In genomic region chr1:168479626-168480025, GRCm38 (mm10) we compare ENCODE assay signal across 23 mouse cellular contexts. TPM values are rescaled to one million over a fixed set of nuclear protein-coding genes. Genes with fewer than 3 reads are reported as not detected.
DNase-seq lines count a peak whose midpoint lies in the region; ATAC-seq lines count a peak whose summit lies in the region.
"Had no signal": no experiment of that assay in that cellular context is flagged by ENCODE, and none has a peak within 500 bp of the region (broad histone marks: within the 10 kb centered on the region; RNA-seq: fewer than 3 reads in every experiment).

No protein-coding gene starts in this region.

- H3K27me3 ChIP-seq in forebrain, embryonic 14.5 days (replicated peaks; ENCODE audit: control insufficient read depth, insufficient read depth, low read length), result no peaks in the 10 kb centered on the region
- H3K27me3 ChIP-seq in forebrain, embryonic 11.5 days (ENCODE audit: control insufficient read depth, insufficient read depth, low read length), result no peaks in the 10 kb centered on the region
- H3K27me3 ChIP-seq in midbrain, embryonic 10.5 days (ENCODE audit: low read depth, poor library complexity, severe bottlenecking), result no peaks in the 10 kb centered on the region
- H3K27me3 ChIP-seq: embryonic facial prominence, embryonic 12.5 days; embryonic facial prominence, embryonic 15.5 days; heart, embryonic 13.5 days; hindbrain, embryonic 12.5 days; hindbrain, embryonic 15.5 days had no signal

- no peak for ATAC-seq in forebrain, embryonic 14.5 days
- ATAC-seq in forebrain, embryonic 11.5 days (replicated peaks; ENCODE audit: low FRiP score), result no peak
- ATAC-seq: activated CD4-positive, CD25-positive, alpha-beta regulatory T cell, adult 4 months; forebrain, embryonic 16.5 days had no signal

- no peak overlapping the region for H3K4me2 ChIP-seq in forebrain, embryonic 14.5 days (ENCODE audit: low read length)
- H3K4me2 ChIP-seq in forebrain, embryonic 11.5 days (ENCODE audit: low read depth, low read length, severe bottlenecking), result no peak overlapping the region
- H3K4me2 ChIP-seq: embryonic facial prominence, embryonic 12.5 days; embryonic facial prominence, embryonic 15.5 days; forebrain, embryonic 12.5 days; heart, embryonic 13.5 days; hindbrain, embryonic 12.5 days; hindbrain, embryonic 15.5 days had no signal

- peaks cover 18% of the 10 kb centered on the region for H3K4me1 ChIP-seq in forebrain, embryonic 14.5 days (ENCODE audit: control insufficient read depth, insufficient read depth, low read length)
- 0 out of 2 replicates have a peak, but pooled peaks cover 3% of the 10 kb centered on the region for H3K4me1 ChIP-seq in forebrain, embryonic 11.5 days (replicated peaks; ENCODE audit: control insufficient read depth, insufficient read depth, low read length)
- H3K4me1 ChIP-seq in midbrain, embryonic 10.5 days, result peaks cover 24% of the 10 kb centered on the region

- H3K4me3 ChIP-seq in forebrain, embryonic 14.5 days (ENCODE audit: low read depth, low read length), result no peak overlapping the region
- no peak overlapping the region for H3K4me3 ChIP-seq in forebrain, embryonic 11.5 days (ENCODE audit: low read depth, low read length)
- no peak overlapping the region for H3K4me3 ChIP-seq in midbrain, embryonic 10.5 days
- H3K4me3 ChIP-seq: embryonic facial prominence, embryonic 12.5 days; embryonic facial prominence, embryonic 15.5 days; forebrain, embryonic 12.5 days; gastrocnemius, adult 2 months; heart, adult 2 months; heart, embryonic 10.5 days; heart, embryonic 13.5 days; hindbrain, embryonic 12.5 days; hindbrain, embryonic 15.5 days had no signal

- no peak overlapping the region for H3K9ac ChIP-seq in forebrain, embryonic 14.5 days (ENCODE audit: low read length)
- no peak overlapping the region for H3K9ac ChIP-seq in forebrain, embryonic 11.5 days (ENCODE audit: low read length)
- H3K9ac ChIP-seq: embryonic facial prominence, embryonic 12.5 days; embryonic facial prominence, embryonic 15.5 days; forebrain, embryonic 12.5 days; heart, embryonic 13.5 days; hindbrain, embryonic 12.5 days; hindbrain, embryonic 15.5 days had no signal

- H3K27ac ChIP-seq in forebrain, embryonic 14.5 days (ENCODE audit: low read depth, low read length), result no peak overlapping the region
- no peak overlapping the region for H3K27ac ChIP-seq in forebrain, embryonic 11.5 days (ENCODE audit: low read depth, low read length)
- no peak overlapping the region for H3K27ac ChIP-seq in midbrain, embryonic 10.5 days (replicated peaks)
- H3K27ac ChIP-seq: embryonic facial prominence, embryonic 12.5 days; embryonic facial prominence, embryonic 15.5 days; forebrain, embryonic 12.5 days; gastrocnemius, adult 2 months; heart, adult 2 months; heart, embryonic 10.5 days; heart, embryonic 13.5 days; hindbrain, embryonic 12.5 days; hindbrain, embryonic 15.5 days had no signal

- H3K9me3 ChIP-seq in forebrain, embryonic 14.5 days (replicated peaks; ENCODE audit: control insufficient read depth, low read length), result no peaks in the 10 kb centered on the region
- H3K9me3 ChIP-seq in forebrain, embryonic 11.5 days (ENCODE audit: control insufficient read depth, low read length), result no peaks in the 10 kb centered on the region
- no peaks in the 10 kb centered on the region for H3K9me3 ChIP-seq in midbrain, embryonic 10.5 days (replicated peaks)
- H3K9me3 ChIP-seq: embryonic facial prominence, embryonic 12.5 days; embryonic facial prominence, embryonic 15.5 days; forebrain, embryonic 12.5 days; heart, embryonic 10.5 days; heart, embryonic 13.5 days; hindbrain, embryonic 12.5 days; hindbrain, embryonic 15.5 days had no signal

- peak; percentile 26 for DNase-seq in forebrain, embryonic 14.5 days (ENCODE audit: low spot score)
- no peak for DNase-seq in forebrain, embryonic 11.5 days (ENCODE audit: low spot score)
- peak; percentile 16 to 65 for DNase-seq in layer of hippocampus, adult 18-20 months (ENCODE audit: low spot score in 2 of 2)
- DNase-seq in layer of hippocampus, postnatal 36 days, result no peak
- peak; percentile 46 for DNase-seq in layer of hippocampus, adult 9-10 months (ENCODE audit: low spot score)
- no peak for DNase-seq in midbrain, embryonic 10.5 days (ENCODE audit: low spot score)
- DNase-seq: adrenal gland, adult 8-10 months; adrenal gland, postnatal 25 days; cerebellum, adult 2 months; cerebellum, adult 9-11 months; cerebellum, postnatal 25 days; gastrocnemius, adult 2 months; gastrocnemius, postnatal 14 days; heart, adult 2 months had no signal

- WGBS in forebrain, embryonic 14.5 days, result 80% methylated on average over 8 of the region's 8 CpGs
- 92% methylated on average over 8 of the region's 8 CpGs for WGBS in forebrain, embryonic 11.5 days
- WGBS in midbrain, embryonic 10.5 days, result 94% methylated on average over 8 of the region's 8 CpGs

- no peaks in the 10 kb centered on the region for H3K36me3 ChIP-seq in forebrain, embryonic 14.5 days (ENCODE audit: control insufficient read depth, insufficient read depth, low read length)
- no peaks in the 10 kb centered on the region for H3K36me3 ChIP-seq in forebrain, embryonic 11.5 days (ENCODE audit: control insufficient read depth, insufficient read depth, low read length)
- H3K36me3 ChIP-seq in midbrain, embryonic 10.5 days, result no peaks in the 10 kb centered on the region
- H3K36me3 ChIP-seq: embryonic facial prominence, embryonic 12.5 days; embryonic facial prominence, embryonic 15.5 days; forebrain, embryonic 12.5 days; heart, embryonic 10.5 days; heart, embryonic 13.5 days; hindbrain, embryonic 12.5 days; hindbrain, embryonic 15.5 days had no signal

RNA-seq across cellular contexts. Expression of gene Pbx1, which starts 47.6 kb away (rescaled TPM):
- 66.7 and 76.8 TPM in 2 replicates for polyA plus RNA-seq in forebrain, embryonic 14.5 days (2014; fragmentation: Nextera tagmentation; extraction: Ambion mirVana)
- polyA plus RNA-seq in forebrain, embryonic 11.5 days (2014; fragmentation: Nextera tagmentation; extraction: Ambion mirVana), result 45.8 and 51.1 TPM in 2 replicates
- 100 to 1,000 TPM; 122 to 127 TPM for total RNA-seq in layer of hippocampus, adult 18-20 months (2021)
- 100 to 1,000 TPM; 117 to 118 TPM for total RNA-seq in layer of hippocampus, postnatal 36 days (2021)
- polyA plus RNA-seq in midbrain, embryonic 10.5 days (2016; fragmentation: Nextera tagmentation; extraction: Ambion mirVana), result 34.9 and 42.3 TPM in 2 replicates

Comparison
In these comparisons a context has a peak if more than half of its experiments do, and no peak if none do; other contexts are left out.
1. DNase-seq: peak in forebrain, embryonic 14.5 days (single experiment), layer of hippocampus, adult 18-20 months (2 of 2) and layer of hippocampus, adult 9-10 months (single experiment); none in forebrain, embryonic 11.5 days (single experiment), layer of hippocampus, postnatal 36 days (0 of 2) and midbrain, embryonic 10.5 days (single experiment).